Mouse (Mus musculus): ENCODE measurements around the gene Lst1. TPM values are rescaled to one million over a fixed set of nuclear protein-coding genes. Genes with fewer than 3 reads are reported as not detected.
"Not testable (repeated sequence)": the region's sequence is repeated elsewhere in the genome, so short reads cannot be mapped to it uniquely, and the experiment has no call there.

Lst1 gene
- total RNA-seq (2022): 10 to 100 TPM in 1 of 4 experiments, 1 to 10 TPM in 3; 6.5 to 10.1 (median 7.9) TPM

- no peak for DNase-seq (ENCODE audit: low spot score in 2 of 2)
Measured at GRCm38 (mm10) chr17:35187959-35188610, at the start of gene Lst1. Lst1 (minus strand) TSS chr17:35188439.

GRCm38 (mm10) chr17:35237504-35237903, 49.3 kb upstream of the Lst1 start:
- DNase-seq (ENCODE audit: low spot score in 2 of 2): no peak

DNA sequence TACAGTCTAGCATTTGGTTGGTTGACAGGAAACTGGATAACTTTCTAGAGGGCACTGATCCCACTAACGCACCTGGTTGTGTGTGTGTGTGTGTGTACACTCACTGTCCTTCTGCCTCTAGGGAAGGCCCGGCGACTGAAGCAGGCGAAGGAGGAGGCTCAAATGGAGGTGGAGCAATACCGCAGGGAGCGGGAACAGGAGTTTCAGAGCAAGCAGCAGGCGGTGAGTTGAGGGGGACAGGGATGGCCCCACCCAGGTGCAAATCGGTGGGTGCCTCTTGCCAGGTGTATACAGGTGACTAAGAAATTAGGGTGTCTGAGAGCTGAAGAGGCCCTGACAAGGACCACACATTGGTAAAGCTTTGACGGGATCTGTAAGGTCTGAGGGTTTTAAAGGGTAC, 48.8 kb upstream of the Lst1 start:
- DNase-seq (ENCODE audit: low spot score in 2 of 2): peak in 1 of 2 experiments; percentile 50

DNA sequence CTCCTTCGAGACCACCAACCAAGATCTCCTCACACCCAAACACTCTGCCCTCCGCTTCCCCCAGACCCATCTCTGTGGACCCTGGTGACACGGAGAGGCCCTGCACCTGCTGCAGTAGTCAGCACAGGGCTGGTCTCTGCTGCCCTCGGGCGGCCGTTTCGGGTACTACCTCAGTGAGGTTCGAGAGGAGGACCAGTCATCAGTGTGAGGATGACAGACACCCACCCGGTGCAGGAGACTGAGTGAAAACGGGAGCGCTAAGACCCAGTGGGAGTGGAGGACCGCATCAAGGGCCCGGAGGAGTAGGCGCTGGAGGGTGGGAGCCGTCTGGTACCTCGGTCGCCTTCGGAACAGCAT, 48.1 kb upstream of the Lst1 start:
- peak; percentile 96 to 100 for DNase-seq (ENCODE audit: low spot score in 2 of 2)

DNA sequence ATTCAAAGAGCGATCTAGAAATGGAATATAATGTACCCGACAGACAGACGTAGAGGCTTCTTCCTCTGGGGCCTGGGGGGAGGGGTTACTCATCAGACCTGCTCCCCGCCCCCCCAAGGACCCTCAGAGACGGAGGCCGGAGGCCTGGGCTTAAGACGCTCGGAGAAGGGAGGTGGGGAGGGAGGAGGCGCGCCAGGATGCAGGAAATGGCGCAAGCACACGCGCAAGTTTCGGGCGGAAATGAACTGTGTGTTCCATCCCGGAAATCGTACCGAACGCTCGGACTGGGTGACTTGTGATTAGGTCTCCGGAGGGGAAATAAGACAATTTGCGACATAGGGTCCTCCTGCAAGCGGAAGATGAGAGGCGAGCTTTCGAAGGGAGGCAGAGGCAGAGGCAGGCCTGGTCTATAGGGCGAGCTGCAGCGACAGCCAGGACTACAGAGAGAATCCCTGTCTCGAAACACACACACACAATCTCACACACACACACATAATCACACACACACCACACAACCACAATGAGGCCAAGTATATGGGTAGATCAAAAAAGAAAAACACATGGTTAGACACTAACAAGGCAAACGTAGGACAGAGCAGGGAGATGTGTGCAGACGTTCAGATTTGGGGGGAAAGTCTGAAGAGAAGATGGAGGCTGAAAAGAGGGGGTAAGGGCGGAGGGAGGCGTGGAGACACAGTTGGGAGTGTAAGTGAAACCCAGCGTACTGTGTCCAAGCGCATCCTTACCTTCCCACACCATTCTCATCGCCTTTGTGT, 47.6 kb upstream of the Lst1 start, which contains the start of gene Nfkbil1:
Gene Nfkbil1, minus strand, starts transcription at position 179 of the 776 bp plus-strand sequence.
- peak; percentile 85 to 90 for DNase-seq (ENCODE audit: low spot score in 2 of 2)

DNA sequence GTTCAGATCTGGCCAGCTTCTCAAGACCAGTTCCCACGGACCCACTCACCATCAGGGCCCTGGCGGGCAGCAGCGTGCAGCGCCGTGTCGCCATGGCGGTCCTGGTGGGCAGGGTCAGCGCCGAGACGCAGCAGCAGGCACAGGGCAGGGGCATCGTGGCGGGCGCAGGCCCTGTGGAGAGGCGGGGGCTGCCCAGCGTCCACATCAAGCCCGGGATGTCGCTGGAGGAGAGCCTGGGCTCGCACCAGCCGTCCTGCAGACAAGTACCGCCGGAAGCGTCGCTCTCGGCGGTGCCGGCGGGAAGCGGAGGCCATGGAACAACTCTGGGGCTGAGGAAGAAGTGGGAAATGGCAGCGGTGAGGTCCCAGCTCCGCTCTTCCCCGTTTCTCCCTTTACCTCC, 46.7 kb upstream of the Lst1 start:
- DNase-seq (ENCODE audit: low spot score in 2 of 2): no peak

- not testable (repeated sequence) for DNase-seq (ENCODE audit: low spot score in 2 of 2)
Measured at GRCm38 (mm10) chr17:35234090-35234489, 45.9 kb upstream of the Lst1 start.

GRCm38 (mm10) chr17:35233114-35233980, 45.1 kb upstream of the Lst1 start, which contains the start of gene Atp6v1g2:
Atp6v1g2 (plus strand) TSS chr17:35233660.
- no peak for DNase-seq (ENCODE audit: low spot score in 2 of 2)

DNA sequence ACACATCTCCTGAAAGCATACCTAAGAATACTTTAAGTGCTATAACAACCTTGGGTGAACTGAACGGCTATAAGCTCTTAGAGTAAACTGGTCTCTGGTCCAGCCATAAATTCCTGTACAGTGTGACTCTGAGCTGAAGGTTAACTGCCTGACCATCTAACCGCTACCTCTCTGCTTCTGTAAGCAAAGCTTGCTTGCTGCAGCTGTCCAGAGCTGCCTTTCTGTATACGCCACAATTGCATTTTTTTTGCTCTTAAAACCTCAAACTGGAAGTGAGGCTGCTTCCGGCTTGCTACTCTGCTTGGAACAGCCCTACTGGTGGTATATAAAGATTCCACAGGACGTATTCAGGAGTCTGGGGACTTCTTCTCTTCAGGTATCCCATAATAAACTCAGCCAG, 44.4 kb upstream of the Lst1 start:
- no peak for DNase-seq (ENCODE audit: low spot score in 2 of 2)

- peak in 1 of 2 experiments; percentile 89 for DNase-seq (ENCODE audit: low spot score in 2 of 2)
Measured at GRCm38 (mm10) chr17:35232043-35232442, 43.8 kb upstream of the Lst1 start.

- no peak for DNase-seq (ENCODE audit: low spot score in 2 of 2)
Measured at GRCm38 (mm10) chr17:35231022-35231421, 42.8 kb upstream of the Lst1 start.

DNA sequence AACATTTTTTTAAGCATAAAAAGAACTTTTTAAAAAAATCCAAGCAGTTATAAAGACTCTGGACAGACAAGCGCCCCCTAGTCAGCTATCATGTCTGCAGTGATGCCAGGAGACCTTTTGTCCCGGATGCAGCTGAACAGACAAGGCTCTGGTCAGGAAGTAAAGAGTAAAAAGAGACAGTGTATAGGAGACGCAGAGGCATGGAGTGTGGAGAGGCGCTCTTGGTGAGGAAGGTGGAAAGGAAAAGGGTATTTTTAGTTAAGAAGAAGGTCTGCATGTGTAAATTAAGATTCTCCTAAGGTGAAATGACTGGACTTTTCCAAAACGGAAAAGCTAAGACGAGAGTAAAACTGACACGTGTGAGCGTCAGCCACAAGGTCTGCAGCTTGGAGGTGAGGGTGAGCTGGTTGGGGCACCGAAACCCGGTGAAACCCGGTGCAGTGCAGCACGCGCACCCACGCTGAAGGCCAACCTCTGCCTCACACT, 38.4 kb upstream of the Lst1 start:
- DNase-seq (ENCODE audit: low spot score in 2 of 2): no peak

DNA sequence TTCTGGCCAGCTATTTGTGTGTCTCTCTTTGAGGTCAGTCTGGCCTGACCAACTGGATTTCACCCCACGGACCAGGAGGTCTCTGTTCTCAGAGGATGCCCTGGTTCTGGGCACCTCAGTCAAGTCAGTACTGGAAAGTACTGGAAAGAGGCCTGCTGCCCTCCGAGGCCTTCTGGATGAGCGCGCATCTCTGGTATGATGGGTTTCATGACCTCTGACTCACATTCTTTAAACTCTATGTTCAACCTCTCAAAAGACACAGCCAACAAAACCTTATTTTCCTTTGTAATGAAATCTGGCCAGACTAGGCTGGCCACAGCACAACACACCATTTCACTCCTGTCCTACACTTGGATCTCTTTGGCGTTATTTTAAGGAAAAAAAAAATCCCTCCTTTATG, 37.2 kb upstream of the Lst1 start:
- no peak for DNase-seq (ENCODE audit: low spot score in 2 of 2)

GRCm38 (mm10) chr17:35224641-35225040, 36.4 kb upstream of the Lst1 start:
- DNase-seq (ENCODE audit: low spot score in 2 of 2): no peak

GRCm38 (mm10) chr17:35222299-35222698, 34.1 kb upstream of the Lst1 start:
- no peak for DNase-seq (ENCODE audit: low spot score in 2 of 2)

DNA sequence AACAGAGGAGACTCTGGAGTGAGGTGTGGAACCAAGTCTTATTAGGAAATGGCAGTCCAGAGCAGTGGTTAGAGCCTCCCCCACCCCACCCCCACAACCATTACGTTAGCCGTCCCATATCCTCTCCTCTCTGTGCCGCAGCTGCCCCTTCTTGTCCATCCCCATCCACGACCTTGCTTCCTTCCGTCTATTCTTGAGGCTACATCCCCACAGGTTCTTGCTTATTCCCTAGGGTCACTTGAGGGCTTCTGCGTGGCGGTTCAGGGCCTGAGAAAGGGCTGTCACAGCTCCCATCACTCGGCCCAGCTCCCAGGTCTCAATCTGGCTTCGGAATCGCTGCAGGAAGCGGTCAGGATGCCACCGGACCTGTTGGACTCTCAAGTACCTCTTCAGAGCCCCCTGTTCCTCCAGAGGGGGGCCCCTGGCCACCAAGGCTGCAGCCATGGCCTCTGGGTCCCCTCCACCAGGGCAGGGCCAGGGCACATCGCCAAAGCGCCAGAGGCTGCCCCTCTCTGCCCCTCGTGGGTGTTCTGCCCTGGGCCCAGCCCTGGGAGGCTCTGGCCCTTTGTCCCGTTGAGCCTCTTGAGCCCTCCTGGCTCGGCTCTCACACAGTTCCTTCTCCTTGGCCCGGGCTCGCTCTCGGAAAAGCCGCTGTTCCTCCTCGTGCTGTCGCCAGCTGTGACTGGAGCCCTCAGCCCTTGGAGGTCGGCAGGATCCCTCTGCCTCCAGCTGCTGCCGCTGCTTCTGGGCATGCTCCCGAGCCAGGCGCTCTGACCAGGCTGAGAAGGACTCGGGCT, 32.1 kb upstream of the Lst1 start, which contains the start of gene Gm16181:
Gene Gm16181, plus strand, starts transcription at position 679 of the 797 bp plus-strand sequence.
- no peak for DNase-seq (ENCODE audit: low spot score in 2 of 2)

GRCm38 (mm10) chr17:35219601-35220041, 31.4 kb upstream of the Lst1 start:
- DNase-seq (ENCODE audit: low spot score in 2 of 2): no peak

DNA sequence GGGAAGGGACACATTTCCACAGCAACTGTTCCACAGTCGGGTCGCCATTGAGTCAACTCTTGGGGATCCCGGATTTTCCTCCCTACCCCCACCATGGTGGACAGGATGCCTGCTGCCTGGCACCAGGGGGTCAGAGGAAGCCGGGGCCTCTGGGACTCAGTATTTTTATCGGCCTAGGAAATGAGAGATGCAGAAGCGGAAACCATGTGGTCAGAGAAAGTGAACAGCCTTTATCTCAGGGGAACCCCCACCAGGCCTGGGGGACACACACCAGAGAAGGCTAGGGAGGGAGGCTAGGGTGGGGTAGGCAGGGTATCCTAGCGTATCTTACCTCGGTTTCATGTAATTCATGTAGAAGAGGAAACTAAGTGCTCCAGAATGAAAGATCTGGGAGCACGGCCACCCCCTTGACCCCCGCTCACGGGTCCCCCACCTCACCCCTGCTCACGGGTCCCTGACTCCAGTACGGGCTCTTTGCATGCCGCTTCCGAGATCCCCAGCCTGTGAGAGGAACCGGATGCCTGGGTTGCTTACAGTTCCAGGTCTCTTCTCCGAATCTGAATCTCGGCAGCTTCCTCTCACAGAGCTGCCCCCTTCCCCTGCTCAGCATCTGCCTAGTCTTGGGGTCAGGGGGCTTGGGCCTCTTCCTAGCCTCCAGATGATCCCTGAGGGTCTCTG, 30.4 kb upstream of the Lst1 start:
- DNase-seq (ENCODE audit: low spot score in 2 of 2): no peak

DNA sequence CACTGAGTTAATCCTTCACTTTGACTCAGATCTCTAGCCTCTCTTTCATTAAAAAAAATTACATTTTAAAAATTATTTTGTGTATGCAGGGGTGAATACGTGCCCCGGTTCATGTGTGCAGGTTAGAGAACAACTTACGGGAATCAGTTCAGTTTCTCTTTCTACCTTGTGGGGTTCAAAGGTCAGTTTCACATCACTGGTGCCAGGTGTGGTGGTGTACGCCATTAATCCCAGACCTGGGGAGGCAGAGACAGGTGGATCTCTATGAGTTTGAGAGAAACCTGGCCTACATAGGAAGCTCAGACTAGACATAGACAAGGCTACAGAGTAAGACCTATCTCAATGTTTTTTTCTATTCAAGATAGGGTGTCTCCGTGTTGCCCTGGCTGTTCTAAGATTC, 24.8 kb upstream of the Lst1 start:
- no peak for DNase-seq (ENCODE audit: low spot score in 2 of 2)

GRCm38 (mm10) chr17:35210593-35210992, 22.4 kb upstream of the Lst1 start:
- no peak for DNase-seq (ENCODE audit: low spot score in 2 of 2)

All from left cerebral cortex, adult 8-10 months (tissue).